Mouse (Mus musculus): ENCODE measurements around the gene Plk3.

GRCm38 (mm10) chr4:117115592-117115991, 18.2 kb downstream of the Plk3 start:
- TF ChIP-seq CTCF (IDR thresholded peaks at IDR 0.05; ENCODE audit: low read depth): no peak
- TF ChIP-seq EP300 (IDR thresholded peaks at IDR 0.05; ENCODE audit: low read depth): no peak
